Mouse (Mus musculus): Measurements from ENCODE around the gene Usp54. TPM values are rescaled to one million over a fixed set of nuclear protein-coding genes. Genes with fewer than 3 reads are reported as not detected.
"Not testable (repeated sequence)": the region's sequence is repeated elsewhere in the genome, so short reads cannot be mapped to it uniquely, and the experiment has no call there.

The Usp54 gene
- polyA plus RNA-seq, 1 experiment from 2014 or later = 12.5 TPM

DNA sequence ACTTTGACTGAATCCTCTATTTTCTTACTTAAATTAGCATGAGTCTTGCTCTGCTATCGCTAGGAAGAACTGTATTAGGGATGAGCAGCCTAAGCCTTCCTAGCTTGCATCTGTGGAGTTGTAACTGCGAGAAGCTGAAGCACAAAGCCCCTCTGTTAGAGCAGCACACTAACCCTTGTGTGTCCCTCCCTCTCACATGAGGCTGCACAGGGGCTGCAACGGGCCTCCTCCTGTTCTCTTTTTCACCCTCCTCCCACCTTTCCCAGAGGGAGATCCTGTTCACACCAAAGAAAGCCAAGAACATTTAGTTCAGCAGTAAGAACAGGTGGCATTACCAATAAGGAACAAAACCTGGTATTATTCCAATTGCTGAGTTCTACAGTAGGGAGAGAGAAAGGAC is 45.1 kb downstream of the Usp54 start:
- H3K4me1 ChIP-seq (replicated peaks) = peaks cover 11% of the 10 kb centered on the region
- H3K36me3 ChIP-seq = no peaks in the 10 kb centered on the region
- no peak overlapping the region for H3K4me2 ChIP-seq (replicated peaks)
- H3K27me3 ChIP-seq = no peaks in the 10 kb centered on the region
- ATAC-seq = no peak
- no peak overlapping the region for H3K9ac ChIP-seq (replicated peaks)
- no peak overlapping the region for H3K27ac ChIP-seq
- no peak overlapping the region for H3K4me3 ChIP-seq (replicated peaks)
- WGBS = 35% methylated on average over 3 of the region's 3 CpGs
- no peaks in the 10 kb centered on the region for H3K9me3 ChIP-seq

- ATAC-seq = no peak
- no peak overlapping the region for H3K4me2 ChIP-seq (replicated peaks)
- no peaks in the 10 kb centered on the region for H3K4me1 ChIP-seq (replicated peaks)
- H3K27ac ChIP-seq = no peak overlapping the region
- no peak overlapping the region for H3K4me3 ChIP-seq (replicated peaks)
- no peaks in the 10 kb centered on the region for H3K9me3 ChIP-seq
- WGBS = 92% methylated on average over 5 of the region's 5 CpGs
- no peaks in the 10 kb centered on the region for H3K27me3 ChIP-seq
- peaks cover 33% of the 10 kb centered on the region for H3K36me3 ChIP-seq
- H3K9ac ChIP-seq (replicated peaks) = no peak overlapping the region
These were observed 53.4 kb downstream of the Usp54 start for GRCm38 (mm10) chr14:20587458-20587857.

- Histone ChIP-seq H3K27me3 (no peaks in the 10 kb centered on the region), H3K9me3 (no peaks in the 10 kb centered on the region), H3K4me1 (replicated peaks) (no peaks in the 10 kb centered on the region), H3K4me2 (replicated peaks) (no peak overlapping the region), H3K9ac (replicated peaks) (no peak overlapping the region), H3K36me3 (peaks cover 31% of the 10 kb centered on the region), H3K27ac (no peak overlapping the region), H3K4me3 (replicated peaks) (no peak overlapping the region)
- ATAC-seq = no peak
- WGBS = 77% methylated on average over 6 of the region's 6 CpGs
These were observed 61.9 kb downstream of the Usp54 start for GRCm38 (mm10) chr14:20578822-20579407.

DNA sequence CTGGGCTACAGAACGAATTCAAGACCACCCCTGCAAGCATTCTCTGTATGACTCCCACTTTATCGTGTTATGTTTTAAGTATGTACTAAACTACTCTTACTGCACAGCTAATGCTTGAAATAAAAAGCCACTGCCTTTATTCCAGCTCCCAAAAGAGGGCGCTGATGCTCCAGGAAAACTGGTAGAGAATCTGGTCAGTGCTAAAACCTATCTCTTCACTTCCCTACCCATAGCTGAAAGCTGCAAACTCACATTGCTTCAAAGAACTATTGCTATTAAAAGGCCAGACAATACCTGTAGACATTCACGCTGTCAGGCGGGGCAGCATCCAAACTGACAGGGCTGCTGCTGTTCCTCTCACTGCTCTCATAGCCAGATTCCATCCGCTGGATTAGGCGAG is 64.7 kb downstream of the Usp54 start:
- Histone ChIP-seq H3K9me3 (no peaks in the 10 kb centered on the region), H3K27me3 (no peaks in the 10 kb centered on the region), H3K36me3 (peaks cover 27% of the 10 kb centered on the region), H3K27ac (no peak overlapping the region), H3K4me2 (replicated peaks) (no peak overlapping the region), H3K4me1 (replicated peaks) (no peaks in the 10 kb centered on the region), H3K9ac (replicated peaks) (no peak overlapping the region), H3K4me3 (replicated peaks) (no peak overlapping the region)
- 52% methylated on average over 7 of the region's 7 CpGs for WGBS
- peak; percentile 37; the same call in 1 of the 2 replicates for ATAC-seq

- 96% methylated on average over 3 of the region's 3 CpGs for WGBS
- peaks cover 41% of the 10 kb centered on the region for H3K36me3 ChIP-seq
These were observed 67.7 kb downstream of the Usp54 start for GRCm38 (mm10) chr14:20573196-20573595.

GRCm38 (mm10) chr14:20565256-20566021 is 75.4 kb downstream of the Usp54 start:
- no peak overlapping the region for H3K4me3 ChIP-seq (replicated peaks)
- no peak for ATAC-seq
- WGBS = 83% methylated on average over 9 of the region's 9 CpGs
- no peak overlapping the region for H3K9ac ChIP-seq (replicated peaks)
- no peak overlapping the region for H3K4me2 ChIP-seq (replicated peaks)
- no peaks in the 10 kb centered on the region for H3K4me1 ChIP-seq (replicated peaks)
- no peaks in the 10 kb centered on the region for H3K9me3 ChIP-seq
- no peak overlapping the region for H3K27ac ChIP-seq
- H3K36me3 ChIP-seq = peaks cover 64% of the 10 kb centered on the region
- no peaks in the 10 kb centered on the region for H3K27me3 ChIP-seq

More at GRCm38 (mm10) chr14:20573196-20573595, 67.7 kb downstream of the Usp54 start:
- not testable (repeated sequence) for H3K9ac ChIP-seq (replicated peaks); H3K27ac ChIP-seq; H3K4me2 ChIP-seq (replicated peaks); H3K9me3 ChIP-seq; ATAC-seq; H3K4me3 ChIP-seq (replicated peaks); H3K27me3 ChIP-seq; H3K4me1 ChIP-seq (replicated peaks)

DNA sequence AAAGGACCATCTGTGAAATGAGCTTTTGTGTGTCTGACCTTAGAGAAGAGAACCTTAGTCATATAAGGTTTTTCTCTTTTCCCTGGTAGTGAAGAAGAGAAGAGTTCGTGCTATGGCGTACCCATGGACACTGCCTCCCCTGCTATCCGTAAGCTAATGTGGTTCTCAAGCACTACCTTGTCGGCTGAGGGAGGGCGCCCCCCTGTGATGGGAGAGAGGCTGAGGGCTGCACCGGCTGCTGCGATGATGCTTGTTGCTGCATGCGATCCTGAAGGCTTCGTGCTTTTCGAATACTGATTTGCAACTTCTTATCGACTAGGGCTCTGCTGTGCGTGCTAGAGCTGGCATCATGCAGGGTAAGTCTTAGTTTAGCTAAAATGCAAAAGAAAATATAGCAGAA is 76.2 kb downstream of the Usp54 start:
- Histone ChIP-seq H3K9ac (replicated peaks) (no peak overlapping the region), H3K4me1 (replicated peaks) (no peaks in the 10 kb centered on the region), H3K36me3 (peaks cover 61% of the 10 kb centered on the region), H3K27me3 (no peaks in the 10 kb centered on the region), H3K4me2 (replicated peaks) (no peak overlapping the region), H3K9me3 (no peaks in the 10 kb centered on the region), H3K27ac (no peak overlapping the region), H3K4me3 (replicated peaks) (no peak overlapping the region)
- ATAC-seq = no peak
- 75% methylated on average over 12 of the region's 12 CpGs for WGBS

DNA sequence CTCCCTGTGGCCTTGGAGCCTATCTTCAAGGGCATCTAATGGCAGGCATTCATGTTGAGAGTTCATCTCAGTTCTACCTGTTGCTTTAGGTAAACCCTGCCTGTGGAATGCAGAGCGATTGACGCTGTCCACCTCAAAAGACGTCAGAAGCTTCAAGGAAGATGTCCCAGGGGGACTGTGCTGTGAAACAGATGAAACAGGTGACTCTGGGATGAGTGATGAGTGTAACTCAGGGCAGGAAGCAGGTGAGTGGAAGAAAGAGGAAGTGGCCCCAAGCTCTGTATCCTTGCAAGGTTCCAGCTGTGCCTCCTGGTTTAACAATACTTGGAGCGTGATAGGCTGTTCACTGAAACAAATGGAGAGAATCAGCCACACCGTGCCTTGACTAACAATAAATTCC is 79.0 kb downstream of the Usp54 start:
- no peak overlapping the region for H3K9ac ChIP-seq (replicated peaks)
- no peak overlapping the region for H3K27ac ChIP-seq
- H3K27me3 ChIP-seq = no peaks in the 10 kb centered on the region
- H3K9me3 ChIP-seq = no peaks in the 10 kb centered on the region
- no peaks in the 10 kb centered on the region for H3K4me1 ChIP-seq (replicated peaks)
- H3K36me3 ChIP-seq = peaks cover 61% of the 10 kb centered on the region
- H3K4me2 ChIP-seq (replicated peaks) = no peak overlapping the region
- H3K4me3 ChIP-seq (replicated peaks) = no peak overlapping the region
- WGBS = 94% methylated on average over 5 of the region's 5 CpGs
- ATAC-seq = no peak

DNA sequence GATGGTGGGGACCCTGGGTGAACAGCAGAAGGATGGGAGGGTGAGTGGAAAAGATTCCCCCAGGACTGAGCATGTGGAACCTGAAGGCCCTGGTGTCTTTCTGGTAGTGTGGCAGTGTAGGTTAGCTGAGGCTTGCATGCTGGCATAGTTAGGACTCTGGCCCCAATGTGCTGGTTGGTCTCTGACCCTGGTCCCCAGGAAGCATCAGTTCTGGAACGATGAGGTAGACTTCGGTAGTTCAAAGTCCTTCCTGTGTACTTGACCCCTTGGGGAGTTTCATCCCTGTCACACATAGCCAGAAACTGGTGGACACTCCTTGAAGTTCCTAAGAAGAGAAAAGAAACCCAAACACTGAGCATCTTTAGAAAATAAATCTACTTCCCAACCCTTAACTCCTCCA is 90.7 kb downstream of the Usp54 start:
- Histone ChIP-seq H3K9me3 (no peaks in the 10 kb centered on the region), H3K9ac (replicated peaks) (no peak overlapping the region), H3K27me3 (no peaks in the 10 kb centered on the region), H3K4me3 (replicated peaks) (no peak overlapping the region), H3K4me2 (replicated peaks) (no peak overlapping the region), H3K27ac (no peak overlapping the region), H3K4me1 (replicated peaks) (peaks cover 8% of the 10 kb centered on the region), H3K36me3 (peaks cover 53% of the 10 kb centered on the region)
- ATAC-seq = no peak
- 89% methylated on average over 2 of the region's 2 CpGs for WGBS

DNA sequence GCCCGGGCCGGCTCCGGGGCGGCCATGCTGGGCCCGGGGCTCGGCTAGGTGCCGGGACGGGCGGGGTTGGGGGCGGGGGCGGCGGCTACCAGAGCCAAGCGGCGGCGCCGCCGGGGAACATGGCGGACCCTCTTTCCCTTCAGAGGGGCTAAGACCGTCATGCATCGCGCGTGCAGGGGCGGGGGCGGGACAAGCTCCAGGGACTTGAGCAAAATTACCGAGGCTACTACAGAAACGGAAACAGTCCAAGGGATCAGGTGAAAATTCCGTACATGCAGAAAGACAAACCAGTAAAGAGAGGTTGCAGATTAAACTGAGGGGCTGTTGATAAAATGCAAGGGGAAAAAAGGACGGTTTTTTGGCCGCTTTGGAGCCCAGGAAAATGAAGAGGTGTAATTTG is 94.4 kb downstream of the Usp54 start, which contains the start of gene Ppp3cb:
Ppp3cb (minus strand) TSS at position 159 of the 400 bp plus-strand sequence.
- Histone ChIP-seq H3K36me3 (peaks cover 32% of the 10 kb centered on the region), H3K4me2 (replicated peaks) (peak within 1 kb of the TSS; percentile 72), H3K9me3 (no peaks in the 10 kb centered on the region), H3K27me3 (no peaks in the 10 kb centered on the region), H3K4me1 (replicated peaks) (peaks cover 29% of the 10 kb centered on the region), H3K27ac (peak within 1 kb of the TSS; percentile 97), H3K9ac (replicated peaks) (peak within 1 kb of the TSS; percentile 98), H3K4me3 (replicated peaks) (peak within 1 kb of the TSS; percentile 92)
- ATAC-seq = peak; percentile 96
- WGBS = under 1% methylated on average over 24 of the region's 29 CpGs

DNA sequence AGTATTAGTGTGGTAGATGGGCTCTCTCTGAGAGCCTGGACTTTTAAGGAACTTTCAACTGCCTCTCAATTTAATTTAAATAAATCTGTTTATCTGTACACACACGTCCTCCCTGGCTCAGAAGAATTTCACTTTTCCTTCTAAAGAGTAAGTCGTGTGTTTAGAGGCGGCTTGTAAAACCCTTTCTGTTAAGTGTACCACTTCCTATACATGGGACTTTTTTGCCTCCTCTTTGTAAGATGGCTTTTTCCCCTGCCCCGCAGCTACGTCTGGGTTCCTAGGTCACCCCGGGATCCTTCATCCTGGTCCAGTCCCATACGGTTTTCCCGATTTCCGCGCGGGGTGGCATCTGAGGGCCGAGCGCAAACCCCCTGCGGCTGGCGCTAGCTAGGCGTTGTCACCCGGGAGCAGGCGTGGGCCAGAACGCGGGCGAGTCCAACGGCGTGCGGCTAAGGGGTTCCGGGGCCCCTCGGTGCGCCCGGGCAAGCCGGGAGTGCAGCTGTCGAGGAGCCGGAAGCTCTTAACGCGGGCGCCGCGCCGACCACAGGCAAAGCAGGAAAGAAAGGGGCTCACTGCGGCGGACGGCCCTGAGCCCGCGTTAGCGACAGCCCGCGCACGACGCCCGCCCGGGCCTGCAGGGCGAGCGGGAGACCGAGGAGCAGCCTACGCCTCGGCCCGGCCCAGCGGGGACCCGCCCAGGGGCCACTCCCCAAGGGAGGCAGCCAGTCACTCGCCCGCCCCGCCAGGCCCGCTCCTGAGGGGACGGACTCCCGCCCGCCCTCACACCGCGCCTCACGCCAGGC is 95.1 kb downstream of the Usp54 start:
- peak; percentile 97 for ATAC-seq
- Histone ChIP-seq H3K27me3 (no peaks in the 10 kb centered on the region), H3K4me2 (replicated peaks) (peak overlapping the region; percentile 72), H3K36me3 (peaks cover 27% of the 10 kb centered on the region), H3K27ac (peak overlapping the region; percentile 97), H3K9ac (replicated peaks) (peak overlapping the region; percentile 98), H3K9me3 (no peaks in the 10 kb centered on the region), H3K4me3 (replicated peaks) (peak overlapping the region; percentile 92), H3K4me1 (replicated peaks) (peaks cover 29% of the 10 kb centered on the region)
- under 1% methylated on average over 52 of the region's 67 CpGs for WGBS

Data from midbrain, embryonic 13.5 days (tissue).